Mouse (Mus musculus) spleen, postnatal 10 days (tissue): ENCODE results near the gene Ugdh.
"Not testable (repeated sequence)": the region's sequence is repeated elsewhere in the genome, so short reads cannot be mapped to it uniquely, and the experiment has no call there.

Source experiments
- DNase-seq, 2 experiments: peaks; one replicate each; pipeline ENCODE4 v3.0.0; 2021 to 2022; ENCODE audit warnings: low spot score in 2 of 2

Ugdh gene

DNA sequence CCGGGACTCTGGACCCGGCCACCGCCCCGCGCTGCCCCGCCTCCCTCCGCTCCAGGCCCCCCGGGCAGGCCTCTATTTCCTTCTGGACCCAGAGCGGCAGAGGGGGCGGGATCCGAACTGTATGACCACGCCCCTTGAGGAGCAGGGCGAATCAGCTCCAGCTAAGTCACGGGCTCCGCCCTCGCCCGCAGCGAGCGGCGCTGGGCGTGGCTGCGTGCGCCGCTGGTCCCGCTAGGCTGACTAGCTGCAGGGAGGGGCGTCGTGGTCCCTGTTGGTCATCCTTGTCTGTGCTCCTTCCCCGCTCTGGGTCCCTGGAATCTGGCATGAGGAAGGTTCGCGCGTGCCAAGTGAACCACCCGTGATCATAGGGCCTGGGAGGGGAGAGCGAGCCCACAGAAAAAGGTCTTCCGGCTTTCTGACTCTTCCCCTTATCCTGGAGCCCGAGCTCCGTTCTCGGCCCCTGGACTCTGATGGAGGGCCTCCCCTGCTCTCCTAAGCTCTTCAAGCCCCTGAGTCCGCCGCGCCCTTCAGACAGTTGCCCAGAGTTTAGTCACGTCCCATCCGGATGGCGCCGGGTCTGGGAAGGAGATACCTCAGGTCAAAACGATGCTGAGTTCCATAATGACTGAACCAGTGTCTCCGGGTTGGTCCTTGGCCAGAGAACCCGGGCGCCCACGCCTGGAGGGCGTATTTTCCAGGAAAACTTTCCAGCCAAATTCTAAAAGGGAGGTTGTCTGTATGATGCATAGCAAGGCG lies at the start of gene Ugdh:
Gene Ugdh (minus strand): TSS at position 144 of the 756 bp plus-strand sequence.
- peak; percentile 92 to 96 for DNase-seq

GRCm38 (mm10) chr5:65482996-65483395 lies 47.2 kb upstream of the Ugdh start:
- DNase-seq: no peak

GRCm38 (mm10) chr5:65480511-65480910 lies 44.8 kb upstream of the Ugdh start:
- no peak for DNase-seq

- DNase-seq: no peak
These were observed 44.1 kb upstream of the Ugdh start for GRCm38 (mm10) chr5:65479681-65480445.

- peak in 1 of 2 experiments; percentile 52 for DNase-seq
These were observed 42.5 kb upstream of the Ugdh start for GRCm38 (mm10) chr5:65478224-65478623.

DNA sequence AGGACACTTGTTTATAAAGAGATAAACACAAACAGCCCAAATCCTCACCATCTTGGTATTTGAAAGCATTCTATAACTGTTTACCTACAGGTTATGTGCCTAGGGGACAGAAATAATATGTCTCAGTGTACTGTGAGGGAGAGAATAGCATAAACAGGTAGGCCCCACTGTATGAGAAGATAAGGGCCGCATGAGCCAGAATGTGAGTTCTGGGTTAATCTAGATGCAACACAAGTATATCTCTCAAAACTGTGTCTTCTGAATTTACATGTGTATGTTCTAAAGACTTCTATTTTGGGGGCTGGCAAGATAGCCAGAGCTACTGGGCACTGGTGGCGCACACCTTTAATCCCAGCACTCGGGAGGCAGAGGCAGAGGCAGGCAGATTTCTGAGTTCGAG lies 41.0 kb upstream of the Ugdh start:
- DNase-seq: not testable (repeated sequence)

DNA sequence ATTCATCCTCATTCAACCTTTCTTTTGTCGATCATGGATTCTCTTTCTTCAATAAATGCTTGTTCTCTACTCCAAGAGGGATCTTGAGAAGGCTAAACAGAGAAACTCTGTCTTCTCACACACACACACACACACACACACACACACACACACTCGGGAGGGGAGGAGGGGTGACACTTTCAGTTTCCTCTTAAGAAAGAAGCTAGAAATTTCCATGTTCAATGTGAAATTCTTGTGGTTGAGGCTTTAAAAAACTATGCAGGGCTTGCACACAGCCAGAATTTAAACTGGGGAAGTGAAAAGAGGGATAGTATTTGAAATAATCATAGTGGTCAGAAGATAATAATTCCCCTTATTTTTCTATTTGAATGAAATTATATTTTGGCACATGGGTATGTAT lies 40.1 kb upstream of the Ugdh start:
- DNase-seq: peak in 1 of 2 experiments; percentile 44

DNA sequence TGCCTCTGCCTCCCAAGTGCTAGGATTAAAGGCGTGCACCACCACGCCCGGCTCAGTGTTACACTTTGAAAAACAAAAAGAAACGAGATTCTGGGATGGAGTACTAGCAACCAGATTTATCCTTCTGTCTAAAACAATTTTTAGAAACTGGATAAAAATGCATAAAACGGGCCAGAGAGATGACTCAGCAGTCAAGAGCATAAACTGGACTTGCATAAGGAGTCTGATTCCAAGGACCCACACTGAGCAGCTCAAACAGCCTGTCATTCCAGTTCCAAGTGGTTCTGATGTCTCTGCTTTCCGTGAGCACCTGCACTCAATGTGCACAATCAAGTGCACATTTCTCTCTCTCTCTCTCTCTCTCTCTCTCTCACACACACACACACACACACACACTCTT lies 34.0 kb upstream of the Ugdh start:
- no peak for DNase-seq

- no peak for DNase-seq
These were observed 31.2 kb upstream of the Ugdh start for GRCm38 (mm10) chr5:65466911-65467310.

- no peak for DNase-seq
These were observed 24.6 kb upstream of the Ugdh start for GRCm38 (mm10) chr5:65460361-65460760.

DNA sequence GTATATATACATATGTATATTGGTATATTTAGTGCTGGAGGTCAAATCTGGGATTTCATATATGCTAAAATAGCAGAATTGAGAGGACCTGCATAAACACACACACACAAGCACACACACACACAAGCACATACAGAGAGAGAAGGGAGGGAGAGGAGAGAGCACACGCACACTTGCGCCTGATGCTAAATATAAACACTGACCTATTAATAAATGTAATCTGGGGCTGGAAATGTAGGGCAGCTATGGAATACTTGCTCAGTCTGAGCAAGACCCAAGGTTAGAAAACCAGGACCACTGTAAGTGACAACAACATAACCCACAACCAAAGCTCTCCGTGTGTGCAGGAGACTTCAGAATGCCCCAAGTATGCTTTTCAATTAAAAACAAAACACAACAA lies 23.7 kb upstream of the Ugdh start:
- DNase-seq: no peak

DNA sequence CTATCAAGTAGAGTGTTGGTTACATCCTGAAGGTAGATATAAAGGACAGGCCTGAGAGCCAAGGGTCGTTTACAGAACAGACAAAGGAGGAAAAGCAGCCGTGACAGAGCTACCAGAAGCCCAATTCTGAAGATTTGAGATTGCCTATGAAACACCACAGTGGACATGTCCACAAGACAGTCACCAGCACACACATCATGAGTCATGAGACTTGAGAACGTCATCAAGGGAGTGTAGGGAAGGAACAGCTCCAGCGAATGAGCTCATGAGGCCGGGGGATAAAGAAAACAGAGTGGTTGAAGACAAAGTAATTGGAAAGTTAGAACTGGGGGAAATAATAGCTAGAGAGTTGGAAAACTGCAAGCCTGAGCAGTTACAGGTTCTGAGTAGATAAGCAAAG lies 22.1 kb upstream of the Ugdh start:
- no peak for DNase-seq

DNA sequence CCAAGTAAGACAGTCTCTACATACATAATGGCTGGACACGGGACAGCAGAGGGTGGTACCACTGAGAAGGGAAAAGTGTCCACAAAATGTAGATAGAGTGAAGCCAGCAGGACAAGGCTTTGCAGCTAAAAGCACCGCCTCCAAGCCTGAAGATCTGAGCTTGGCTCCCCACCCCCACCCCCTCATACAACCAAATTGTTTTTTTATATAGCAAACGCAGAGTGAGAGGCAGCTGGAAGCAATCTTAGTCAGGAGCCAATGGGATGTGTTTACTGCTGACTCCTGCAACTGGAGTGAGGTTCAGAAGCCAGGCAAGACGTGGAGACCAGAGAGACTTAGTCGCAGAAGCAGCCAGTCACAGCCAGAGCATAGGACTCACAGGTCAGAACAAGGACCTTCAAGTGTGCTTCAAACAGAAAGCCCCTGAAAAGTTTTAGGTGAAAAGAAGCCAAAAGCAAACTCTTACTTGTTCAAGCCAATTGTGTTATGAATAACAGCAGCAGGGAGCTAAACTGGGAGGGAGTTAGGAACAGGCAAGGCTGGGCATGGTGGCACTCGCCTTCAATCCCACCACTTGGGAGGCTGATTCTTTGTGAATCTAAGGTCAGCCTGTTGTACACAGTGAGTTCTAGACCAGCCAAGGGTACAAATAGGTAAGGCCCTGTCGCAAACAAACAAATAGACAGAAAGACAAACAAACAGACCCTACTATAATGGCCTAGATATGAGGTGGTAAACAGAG lies 21.5 kb upstream of the Ugdh start:
- no peak for DNase-seq

GRCm38 (mm10) chr5:65454771-65455170 lies 19.0 kb upstream of the Ugdh start:
- no peak for DNase-seq

DNA sequence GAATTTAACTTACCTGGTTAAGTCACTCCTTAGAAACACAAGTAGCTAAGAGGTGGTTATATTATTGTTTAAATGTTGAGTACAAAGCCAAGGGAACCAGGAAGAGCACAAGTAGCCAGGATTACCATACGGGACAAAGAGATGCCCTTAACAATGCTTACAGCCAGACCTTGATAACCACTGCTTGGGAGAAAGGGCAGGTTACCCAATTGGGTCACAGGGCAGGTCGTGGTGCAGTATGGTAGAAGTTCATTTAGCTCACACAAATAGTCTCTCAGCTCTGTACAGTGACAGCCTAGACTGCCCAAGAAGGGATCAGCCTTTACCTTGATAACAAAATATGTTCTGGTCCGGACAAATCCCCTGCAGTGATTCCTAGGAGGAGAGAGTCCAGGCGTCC lies 13.2 kb upstream of the Ugdh start:
- DNase-seq: no peak

GRCm38 (mm10) chr5:65447826-65448225 lies 12.1 kb upstream of the Ugdh start:
- no peak for DNase-seq

GRCm38 (mm10) chr5:65446756-65447155 lies 11.0 kb upstream of the Ugdh start:
- no peak for DNase-seq

DNA sequence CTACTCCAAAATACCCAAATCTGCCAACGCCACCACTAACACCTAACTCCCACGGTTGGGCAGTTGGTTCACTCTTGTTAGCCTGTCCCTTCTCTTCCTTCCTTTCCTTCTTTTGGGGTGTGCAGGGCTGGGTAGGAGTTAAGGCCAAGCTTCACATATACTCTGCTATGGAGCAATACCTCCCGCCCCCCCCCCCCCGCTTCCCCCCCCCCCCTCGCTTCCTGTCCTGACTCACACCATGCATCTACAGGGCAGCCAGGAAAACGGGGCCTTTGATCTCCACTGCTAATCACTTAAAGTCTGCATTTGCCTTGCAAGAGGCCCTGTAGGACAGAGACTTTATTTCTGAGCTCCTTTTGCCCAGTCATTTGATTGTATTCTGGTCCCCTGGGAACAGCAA lies 9.2 kb upstream of the Ugdh start:
- DNase-seq: no peak

GRCm38 (mm10) chr5:65438041-65438440 lies 2.3 kb upstream of the Ugdh start:
- no peak for DNase-seq

DNA sequence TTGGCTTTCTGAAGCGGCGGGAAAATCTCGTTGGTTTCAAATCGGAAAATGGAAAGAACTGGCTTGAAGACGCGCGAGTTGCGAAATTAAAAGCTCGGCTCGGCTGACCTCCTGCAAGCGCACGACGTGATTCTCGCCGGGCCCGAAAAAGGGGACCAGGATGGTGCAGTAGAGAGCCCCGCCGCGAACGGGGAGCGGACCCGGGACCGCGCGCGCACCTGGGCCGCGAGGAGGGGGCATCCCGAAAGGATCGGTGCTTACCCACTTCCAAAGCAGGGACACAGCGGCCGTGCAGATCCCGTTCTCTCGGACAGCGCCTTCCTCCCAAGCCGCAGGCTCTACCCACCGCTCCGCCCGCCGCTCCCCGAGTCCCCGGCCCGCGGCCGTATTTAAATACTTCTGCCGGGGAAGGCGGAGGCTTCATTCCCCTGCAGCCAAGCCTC lies 365 bp downstream of the Ugdh start:
- DNase-seq: no peak

DNA sequence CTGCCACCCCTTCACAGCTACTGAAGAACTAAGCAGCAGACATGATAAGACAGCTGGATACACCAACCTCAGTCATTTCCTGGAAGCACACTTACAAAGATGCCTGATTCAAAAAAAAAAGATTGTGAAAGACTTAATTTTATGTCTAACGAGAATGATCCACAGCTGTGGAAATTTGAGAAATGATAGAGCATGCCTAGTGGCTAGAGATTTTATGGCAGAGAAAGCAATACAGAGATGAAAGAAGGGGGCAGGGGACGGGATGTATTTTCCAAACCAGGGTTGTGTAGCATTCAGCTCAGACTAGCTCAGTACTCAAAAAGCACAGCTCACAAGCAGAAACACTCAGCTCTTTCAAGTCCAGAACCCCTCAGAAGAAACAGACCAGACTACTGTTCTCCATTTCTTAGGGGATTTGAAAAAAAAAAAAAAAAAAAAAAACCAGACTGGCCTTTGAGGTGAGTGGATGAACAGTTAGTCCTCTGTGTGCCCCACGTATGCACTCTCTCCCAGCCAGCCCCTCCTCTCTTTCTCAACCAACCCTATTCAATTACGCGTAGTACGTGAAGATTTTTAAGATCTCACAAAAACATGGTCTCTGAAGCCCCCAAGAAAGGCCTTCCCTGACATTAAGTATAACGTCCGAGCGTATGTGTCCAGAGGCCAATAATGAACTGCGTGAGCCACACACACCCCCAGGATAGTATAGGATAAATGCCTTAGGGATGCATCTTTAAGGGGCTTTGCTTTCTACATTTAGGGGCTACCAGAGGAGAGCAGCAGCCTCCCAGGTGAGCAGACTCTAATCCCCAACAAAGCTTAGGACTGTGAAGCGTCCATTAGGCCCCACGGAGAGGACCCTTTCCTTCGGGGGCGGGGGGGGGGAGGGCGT lies 1.0 kb downstream of the Ugdh start:
- DNase-seq: no peak
